Mouse (Mus musculus) embryo, embryonic 11.5 days (tissue): Measurements from ENCODE around the gene Wdr86.

Source experiments
- DNase-seq: peaks from one replicate; pipeline ENCODE4 v3.0.0-alpha.2; 2012; ENCODE audit warnings: low read depth, low spot score

Gene Wdr86

DNA sequence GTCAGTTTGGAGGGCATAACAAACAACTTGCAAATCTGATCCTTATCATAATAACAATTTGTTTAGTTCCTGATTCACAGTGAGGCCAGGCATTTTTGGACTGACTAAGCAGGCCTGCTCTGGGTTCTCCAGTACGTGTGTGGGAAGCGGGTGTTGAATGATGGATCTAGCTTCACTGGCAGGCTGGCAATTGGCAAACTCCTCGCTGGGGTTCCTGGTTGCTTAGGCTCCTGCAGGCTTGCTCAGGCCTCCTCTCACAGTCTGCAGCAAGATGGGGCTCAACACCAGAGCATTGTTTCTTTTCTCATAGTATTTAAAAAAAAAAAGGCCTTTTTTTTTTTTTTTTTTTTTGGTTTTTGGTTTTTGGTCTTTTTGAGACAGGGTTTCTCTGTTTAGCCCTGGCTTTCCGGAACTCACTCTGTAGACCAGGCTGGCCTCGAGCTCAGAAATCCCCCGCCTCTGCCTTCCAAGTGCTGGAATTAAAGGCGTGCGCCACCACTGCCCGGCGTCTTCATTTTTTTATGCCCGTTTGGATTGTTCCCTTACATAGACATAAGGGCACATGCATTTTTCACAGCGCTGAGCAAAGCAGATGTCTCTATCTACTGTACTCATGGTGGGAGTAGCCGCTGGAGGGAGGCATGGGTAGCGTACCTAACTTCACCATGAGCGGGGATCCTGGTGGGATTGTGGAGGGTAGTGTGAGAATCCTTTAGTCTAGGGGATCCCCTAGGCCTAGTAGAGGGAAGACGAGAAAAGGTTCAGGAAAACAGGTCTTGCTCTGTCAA is 45.8 kb downstream of the Wdr86 start:
- DNase-seq = peak; percentile 24

- no peak for DNase-seq
Measured at GRCm38 (mm10) chr5:24681436-24681835, 49.1 kb downstream of the Wdr86 start.

DNA sequence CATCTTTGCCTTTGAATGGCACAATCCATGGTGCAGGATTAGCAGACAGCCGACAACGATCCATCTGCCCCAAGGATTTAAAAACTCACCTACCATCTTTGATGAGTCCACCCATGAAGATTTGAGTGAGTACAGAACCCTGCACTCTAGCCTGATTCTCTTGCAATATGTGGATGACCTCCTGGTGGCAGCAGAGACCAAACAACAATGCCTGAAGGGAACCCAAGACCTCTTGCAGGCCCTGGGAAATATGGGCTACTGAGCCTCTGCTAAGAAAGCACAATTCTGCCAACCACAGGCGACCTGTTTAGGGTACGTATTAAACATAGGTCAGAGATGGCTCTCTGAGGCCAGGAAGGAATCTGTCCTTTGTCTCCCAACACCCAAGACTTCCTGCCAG is 56.3 kb downstream of the Wdr86 start:
- DNase-seq = peak; percentile 68
